Mouse (Mus musculus) urinary bladder, postnatal 4 days (tissue): ENCODE measurements around the gene Olfr1129.
"Not testable (repeated sequence)": the region's sequence is repeated elsewhere in the genome, so short reads cannot be mapped to it uniquely, and the experiment has no call there.

Experiments used
- DNase-seq, 2 experiments: peaks; one replicate each; pipeline ENCODE4 v3.0.0; 2021 to 2022; ENCODE audit warnings: low spot score in 2 of 2

Olfr1129 gene

DNA sequence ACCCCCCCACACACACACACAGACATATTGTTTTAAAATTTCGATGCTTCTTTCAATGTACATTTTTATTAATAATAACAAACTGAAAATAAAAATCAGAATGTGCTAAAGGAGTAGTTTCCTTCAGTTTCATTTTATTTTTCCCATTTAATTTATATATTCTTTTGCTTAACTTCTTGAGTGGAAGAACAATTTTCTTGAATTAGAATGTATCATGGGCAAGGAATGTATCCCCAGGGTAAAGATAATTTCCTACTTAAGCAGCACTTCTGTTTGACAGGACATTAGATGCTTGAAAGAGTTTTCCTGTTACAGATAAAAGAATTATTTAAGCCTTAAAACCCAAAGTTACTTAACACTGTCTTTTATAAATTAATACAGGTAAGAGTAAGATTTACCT is at the start of gene Olfr1129:
Gene Olfr1129, plus strand, starts transcription at position 301 of the 400 bp plus-strand sequence.
- DNase-seq: not testable (repeated sequence)

- not testable (repeated sequence) for DNase-seq
These were observed 47.6 kb upstream of the Olfr1129 start for GRCm38 (mm10) chr2:87525899-87526616.

DNA sequence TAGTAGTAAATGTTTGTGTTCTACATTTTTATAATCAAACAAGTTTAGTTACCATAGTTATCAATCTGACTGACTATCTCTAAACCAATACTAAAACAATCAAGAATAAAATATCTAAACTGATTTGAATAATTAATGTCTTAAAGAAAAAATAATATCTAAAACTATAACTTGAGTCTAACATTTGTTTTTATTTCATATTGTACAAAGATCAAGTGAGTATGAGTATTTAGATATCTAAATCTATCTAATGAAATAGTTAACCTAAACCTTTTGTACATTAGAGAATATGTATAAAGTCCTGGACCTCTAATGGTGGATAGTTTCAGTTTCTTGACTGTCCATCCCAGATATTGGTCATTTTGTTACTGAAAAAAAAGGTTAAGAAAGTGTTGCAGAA is 42.2 kb upstream of the Olfr1129 start, which contains the start of gene Olfr153:
Gene Olfr153, plus strand, starts transcription at position 301 of the 400 bp plus-strand sequence.
- DNase-seq: no peak

DNA sequence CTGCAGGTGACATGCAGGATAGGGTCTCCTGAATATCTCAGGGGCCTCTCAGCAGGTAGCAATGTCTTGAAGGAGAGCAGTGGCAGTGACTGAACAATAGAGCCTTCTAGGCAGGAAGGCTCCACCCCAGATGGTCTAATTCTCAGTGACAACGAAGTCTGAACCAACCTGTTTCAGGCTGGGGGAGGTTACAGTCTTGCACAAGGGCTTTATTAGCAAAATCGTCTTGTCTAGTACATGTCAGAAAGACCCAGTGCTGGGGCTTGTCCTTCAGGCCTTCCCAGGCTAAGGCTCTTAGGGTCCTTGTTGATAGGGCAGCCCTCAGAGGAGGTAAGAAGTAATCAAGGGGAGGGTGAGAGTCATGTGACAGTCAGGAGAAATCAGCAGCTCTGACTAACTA is 38.9 kb upstream of the Olfr1129 start:
- DNase-seq: no peak

DNA sequence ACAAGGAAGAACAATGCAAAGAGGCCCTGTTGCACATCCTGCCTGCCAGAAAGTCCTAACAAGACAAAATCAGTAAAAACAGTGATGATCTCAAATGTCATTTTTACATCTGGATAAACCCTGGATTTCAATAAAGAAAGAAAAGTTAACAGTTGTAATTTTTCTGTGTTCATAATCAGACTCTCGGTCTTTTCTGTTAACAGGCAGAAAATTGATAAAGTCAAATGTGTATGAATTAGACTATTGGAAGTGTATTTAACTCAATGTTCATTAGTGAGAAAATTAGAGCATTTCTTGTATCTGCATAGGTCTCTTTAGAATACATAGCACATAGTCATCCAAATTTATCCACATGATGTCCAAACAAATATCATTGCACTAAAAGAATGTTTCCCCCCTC is 28.3 kb upstream of the Olfr1129 start, which contains the start of gene Olfr1128:
Gene Olfr1128, minus strand, starts transcription at position 101 of the 400 bp plus-strand sequence.
- DNase-seq: no peak

GRCm38 (mm10) chr2:87605912-87606311 is 32.2 kb downstream of the Olfr1129 start, which contains the start of gene Olfr1130:
Gene Olfr1130 (plus strand): TSS chr2:87606212.
- DNase-seq: not testable (repeated sequence)

- no peak for DNase-seq
These were observed 53.1 kb downstream of the Olfr1129 start, which contains the start of gene Olfr1131 for GRCm38 (mm10) chr2:87626804-87627203. Gene Olfr1131 (plus strand): TSS chr2:87627104.
